In genomic region chr8:117032609-117033008, GRCm38 (mm10) we compare ENCODE assay signal across 31 mouse cellular contexts. TPM values are rescaled to one million over a fixed set of nuclear protein-coding genes. Genes with fewer than 3 reads are reported as not detected.
"Had no signal": no experiment of that assay in that cellular context is flagged by ENCODE, and none has a peak within 500 bp of the region (broad histone marks: within the 10 kb centered on the region; RNA-seq: fewer than 3 reads in every experiment).

No protein-coding gene starts in this region.

- H3K9me3 ChIP-seq: heart, embryonic 10.5 days; heart, embryonic 12.5 days; heart, embryonic 15.5 days; hindbrain, embryonic 10.5 days; hindbrain, embryonic 12.5 days; intestine, embryonic 15.5 days; limb, embryonic 13.5 days; limb, embryonic 15.5 days; liver, embryonic 12.5 days had no signal

- H3K4me2 ChIP-seq: heart, embryonic 12.5 days; heart, embryonic 15.5 days; hindbrain, embryonic 12.5 days; hindbrain, embryonic 14.5 days; intestine, embryonic 15.5 days; limb, embryonic 13.5 days; limb, embryonic 15.5 days; liver, embryonic 12.5 days had no signal

- H3K36me3 ChIP-seq: heart, embryonic 10.5 days; heart, embryonic 12.5 days; heart, embryonic 15.5 days; hindbrain, embryonic 10.5 days; hindbrain, embryonic 12.5 days; intestine, embryonic 15.5 days; limb, embryonic 13.5 days; limb, embryonic 15.5 days; liver, embryonic 12.5 days had no signal

- ATAC-seq: hindbrain, embryonic 16.5 days; intestine, embryonic 15.5 days; intestine, postnatal 0 days; liver, embryonic 12.5 days had no signal

- H3K27ac ChIP-seq: gastrocnemius, adult 2 months; heart, embryonic 10.5 days; heart, embryonic 15.5 days; hindbrain, embryonic 10.5 days; hindbrain, embryonic 12.5 days; hindbrain, embryonic 14.5 days; intestine, embryonic 15.5 days; layer of hippocampus, adult 2 months; limb, embryonic 13.5 days; limb, embryonic 15.5 days; liver, embryonic 12.5 days; liver, embryonic 14.5 days had no signal

- H3K4me3 ChIP-seq: gastrocnemius, adult 2 months; heart, embryonic 10.5 days; heart, embryonic 12.5 days; heart, embryonic 15.5 days; hindbrain, embryonic 10.5 days; hindbrain, embryonic 12.5 days; intestine, embryonic 15.5 days; layer of hippocampus, adult 2 months; limb, embryonic 13.5 days; limb, embryonic 15.5 days; liver, embryonic 12.5 days had no signal

- H3K4me1 ChIP-seq: heart, embryonic 12.5 days; heart, embryonic 15.5 days; hindbrain, embryonic 12.5 days; intestine, embryonic 15.5 days; limb, embryonic 13.5 days; limb, embryonic 15.5 days had no signal

- H3K27me3 ChIP-seq: heart, embryonic 12.5 days; heart, embryonic 15.5 days; hindbrain, embryonic 12.5 days; intestine, embryonic 15.5 days; limb, embryonic 13.5 days; limb, embryonic 15.5 days; liver, embryonic 12.5 days had no signal

- H3K9ac ChIP-seq: heart, embryonic 12.5 days; heart, embryonic 15.5 days; hindbrain, embryonic 12.5 days; hindbrain, embryonic 14.5 days; intestine, embryonic 15.5 days; limb, embryonic 13.5 days; limb, embryonic 15.5 days; liver, embryonic 12.5 days; liver, embryonic 14.5 days had no signal

- DNase-seq: gastrocnemius, adult 2 months; gastrocnemius, postnatal 14 days; gastrocnemius, postnatal 36 days; heart, adult 18-20 months; heart, postnatal 14 days; heart, postnatal 36 days; kidney, adult 18-20 months; kidney, adult 8-10 months; kidney, postnatal 10 days; kidney, postnatal 25 days; kidney, postnatal 4 days; layer of hippocampus, postnatal 36 days; left cerebral cortex, postnatal 4 days had no signal

RNA-seq across cellular contexts. Expression of gene Pkd1l2, which starts 49.6 kb away (rescaled TPM):
- total RNA-seq: heart, adult 18-20 months; heart, postnatal 14 days; left cerebral cortex, postnatal 10 days; left cerebral cortex, postnatal 4 days; liver, adult 2 months had no signal
- polyA plus RNA-seq: hindbrain, embryonic 10.5 days; hindbrain, embryonic 12.5 days; intestine, embryonic 15.5 days; kidney, embryonic 14.5 days; limb, embryonic 11.5 days; limb, embryonic 13.5 days; liver, adult 2 months; liver, embryonic 14.5 days had no signal
